Mouse (Mus musculus): ENCODE data around the gene Tada3.

- TF ChIP-seq CTCF (IDR thresholded peaks at IDR 0.05; ENCODE audit: control insufficient read depth, insufficient read depth, insufficient replicate concordance, low read depth, low read length) (no peak), POLR2A (IDR thresholded peaks at IDR 0.05; ENCODE audit: control insufficient read depth, low read depth, low read length) (no peak)
These were observed 45.3 kb upstream of the Tada3 start for GRCm38 (mm10) chr6:113423000-113423399.

Measured in testis, adult 2 months (tissue).